1 mouse cellular context compared by ENCODE assay signal in genomic region chr11:119490861-119491689, GRCm38 (mm10).
TF ChIP-seq lines count a peak whose summit lies in the region.

TSS of gene Endov (plus strand) at chr11:119491347.

TF ChIP-seq in MEL, 35 proteins besides CTCF, POLR2A, EP300 and RAD21 (continued from another document):
- TF ChIP-seq HCFC1 (IDR thresholded peaks at IDR 0.05; ENCODE audit: low read depth, low read length) (peak; percentile 91), POLR2AphosphoS5 (IDR thresholded peaks at IDR 0.05; ENCODE audit: borderline replicate concordance, low read depth, low read length) (no peak), ELF1 (IDR thresholded peaks at IDR 0.05; ENCODE audit: low read depth, low read length) (peak; percentile 64), ZNF384 (IDR thresholded peaks at IDR 0.05; ENCODE audit: low read depth, low read length) (no peak), E2F4 (IDR thresholded peaks at IDR 0.05; ENCODE audit: borderline replicate concordance, low read depth, low read length) (peak; percentile 88; the same call in 1 of the 2 replicates)
TF ChIP-seq in MEL: peak in this region for 20.
